Mouse (Mus musculus) ES-Bruce4 (cell line): ENCODE results near the gene Rasgrf2.

Experiments used
- CTCF ChIP-seq: IDR thresholded peaks from one replicate; pipeline ENCODE4 v1.8.1; 2011; ENCODE audit warnings: low read depth, low read length
- EP300 ChIP-seq: IDR thresholded peaks from 2 replicates; pipeline ENCODE4 v1.6.1; 2011; ENCODE audit warnings: low read depth, low read length; ENCODE audit not compliant: insufficient read depth

DNA sequence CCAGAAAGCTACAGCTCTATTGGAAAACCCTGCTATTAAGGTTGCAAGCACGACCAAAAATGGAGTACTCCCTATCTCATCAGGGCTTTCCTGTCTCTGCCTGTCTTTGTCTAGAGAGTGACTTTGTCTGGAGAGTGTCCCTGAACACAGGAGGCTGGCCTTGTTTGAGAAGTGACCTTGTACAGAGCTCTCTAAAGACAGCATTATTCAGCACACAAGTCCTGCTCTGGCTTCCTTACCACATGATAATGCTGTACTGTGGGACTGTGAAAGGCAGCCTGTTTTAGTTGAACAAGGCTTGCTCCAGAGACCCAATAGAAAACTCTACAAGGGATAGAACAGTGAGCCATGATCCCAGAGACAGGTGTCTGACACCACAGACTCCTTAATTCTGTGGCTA, 235.0 kb downstream of the Rasgrf2 start:
- TF ChIP-seq EP300 (no peak), CTCF (no peak)
